Mouse (Mus musculus) stomach, embryonic 15.5 days (tissue): ENCODE results near the gene Cers5. TPM values are rescaled to one million over a fixed set of nuclear protein-coding genes. Genes with fewer than 3 reads are reported as not detected.

Experiments
- ATAC-seq: fragments of 200-750 bp; cut with Nextera tagmentation; 2 replicates; pipeline ENCODE4 v1.8.0; 2017; ENCODE audit warnings: low read depth, moderate number of reproducible peaks, moderate TSS enrichment; ENCODE audit not compliant: insufficient read depth, low FRiP score
- H3K27ac ChIP-seq: fragments of 300-500 bp; sonication (generic); 2 replicates; pipeline ENCODE4 v1.5.1; 2015; ENCODE audit warnings: mild to moderate bottlenecking, inconsistent platforms
- H3K27me3 ChIP-seq: fragments of 300-500 bp; sonication (generic); replicated peaks from 2 replicates; pipeline ENCODE4 v1.6.1; 2015; ENCODE audit warnings: inconsistent platforms
- H3K36me3 ChIP-seq: fragments of 300-500 bp; sonication (generic); 2 replicates; pipeline ENCODE4 v1.6.1; 2015; ENCODE audit warnings: inconsistent platforms
- H3K4me1 ChIP-seq: fragments of 300-500 bp; sonication (generic); 2 replicates; pipeline ENCODE4 v1.6.1; 2015; ENCODE audit warnings: inconsistent platforms
- H3K4me2 ChIP-seq: fragments of 300-500 bp; sonication (generic); 2 replicates; pipeline ENCODE4 v1.6.1; 2015; ENCODE audit warnings: mild to moderate bottlenecking, inconsistent platforms
- H3K4me3 ChIP-seq: fragments of 300-500 bp; sonication (generic); replicated peaks from 2 replicates; pipeline ENCODE4 v1.5.1; 2015; ENCODE audit warnings: inconsistent platforms
- H3K9ac ChIP-seq: fragments of 300-500 bp; sonication (generic); 2 replicates; pipeline ENCODE4 v1.6.1; 2015; ENCODE audit warnings: inconsistent platforms
- H3K9me3 ChIP-seq: fragments of 300-500 bp; sonication (generic); 2 replicates; pipeline ENCODE4 v1.6.1; 2016; ENCODE audit warnings: inconsistent platforms
- WGBS: fragments of 180-500 bp; shearing (Covaris S2); methylation state at CpG from one replicate; pipeline ENCODE4 v1.1.7; 2015; 5-methylcytosine and 5-hydroxymethylcytosine counted together
- polyA plus RNA-seq: library from polyadenylated mRNA; unstranded; fragments of >200 nt; fragmentation: Nextera tagmentation; extraction: Ambion mirVana; gene quantifications from 2 replicates; pipeline ENCODE4 v1.2.1, GENCODE M21; 2015

Gene Cers5
- polyA plus RNA-seq, 1 experiment from 2014 or later: 57.3 TPM

DNA sequence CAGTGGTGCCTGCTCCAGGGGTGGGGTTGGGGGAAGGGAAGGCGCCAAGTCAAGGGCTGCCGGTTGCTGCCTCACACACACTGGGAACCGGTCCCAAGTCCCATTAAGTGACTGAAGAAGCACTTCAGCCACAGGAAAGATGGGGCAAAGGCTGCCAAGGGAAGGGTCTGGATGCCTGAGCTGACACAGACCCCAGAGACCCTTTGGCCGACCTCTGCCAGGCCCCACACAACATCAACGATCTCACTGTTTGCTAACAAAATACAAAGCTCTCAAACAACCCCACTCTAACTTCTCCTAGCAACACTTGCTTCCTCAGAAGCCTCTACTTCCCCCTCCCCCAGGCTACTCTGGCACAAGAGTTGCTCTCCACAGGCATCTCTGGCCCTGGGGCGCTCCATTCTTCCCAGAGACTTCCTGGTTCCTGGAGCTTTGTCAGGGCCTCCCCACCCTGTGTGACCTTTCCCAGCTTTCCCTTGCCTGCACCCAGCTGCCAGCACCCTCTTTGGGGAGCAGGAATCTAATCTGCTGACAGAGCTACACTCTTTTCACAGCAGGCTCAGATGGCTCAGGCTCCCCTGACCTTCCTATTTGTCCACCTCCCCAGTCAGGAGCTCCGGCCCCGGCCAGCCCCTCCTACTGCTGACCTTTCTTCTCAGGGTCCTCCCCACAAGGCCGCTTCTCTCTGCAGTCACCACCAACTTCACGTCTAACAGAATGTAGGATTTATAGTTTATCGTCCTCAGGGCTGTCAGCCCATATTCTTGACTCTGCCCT is 49.0 kb downstream of the Cers5 start:
- Histone ChIP-seq H3K27me3 (no peaks in the 10 kb centered on the region), H3K4me2 (peak overlapping the region; percentile 73), H3K36me3 (peaks cover 12% of the 10 kb centered on the region), H3K9ac (no peak overlapping the region), H3K9me3 (no peaks in the 10 kb centered on the region), H3K4me1 (peaks cover 28% of the 10 kb centered on the region), H3K27ac (peak overlapping the region; percentile 84), H3K4me3 (no peak overlapping the region)
- ATAC-seq: 0 out of 2 replicates have a peak, but pooled peaks have one; percentile 11
- WGBS: 27% methylated on average over 11 of the region's 11 CpGs

DNA sequence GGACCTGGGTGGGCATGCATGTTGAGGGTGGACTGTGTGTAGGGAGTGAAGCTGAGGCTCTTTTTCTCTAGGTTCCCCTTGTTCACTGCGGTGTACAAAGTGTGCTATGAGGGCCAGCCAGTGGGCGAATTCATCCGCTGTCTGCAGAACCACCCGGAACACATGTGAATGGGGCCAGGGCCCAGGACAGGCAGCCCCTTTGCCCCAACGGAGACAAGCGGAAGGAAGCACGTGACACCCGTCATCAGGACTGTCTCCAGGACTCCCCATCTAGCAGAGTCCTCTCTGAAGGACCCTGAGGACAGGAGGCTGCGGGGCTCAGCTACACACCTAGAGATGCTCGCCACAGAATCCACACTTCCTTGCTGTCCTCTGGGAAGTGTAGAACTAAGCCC is 49.6 kb downstream of the Cers5 start:
- Histone ChIP-seq H3K27ac (peak overlapping the region; percentile 84), H3K4me1 (peaks cover 28% of the 10 kb centered on the region), H3K27me3 (no peaks in the 10 kb centered on the region), H3K9ac (no peak overlapping the region), H3K4me3 (no peak overlapping the region), H3K36me3 (peaks cover 6% of the 10 kb centered on the region), H3K9me3 (no peaks in the 10 kb centered on the region), H3K4me2 (no peak overlapping the region; the same call in 1 of the 2 replicates)
- ATAC-seq: no peak
- WGBS: 72% methylated on average over 10 of the region's 10 CpGs

DNA sequence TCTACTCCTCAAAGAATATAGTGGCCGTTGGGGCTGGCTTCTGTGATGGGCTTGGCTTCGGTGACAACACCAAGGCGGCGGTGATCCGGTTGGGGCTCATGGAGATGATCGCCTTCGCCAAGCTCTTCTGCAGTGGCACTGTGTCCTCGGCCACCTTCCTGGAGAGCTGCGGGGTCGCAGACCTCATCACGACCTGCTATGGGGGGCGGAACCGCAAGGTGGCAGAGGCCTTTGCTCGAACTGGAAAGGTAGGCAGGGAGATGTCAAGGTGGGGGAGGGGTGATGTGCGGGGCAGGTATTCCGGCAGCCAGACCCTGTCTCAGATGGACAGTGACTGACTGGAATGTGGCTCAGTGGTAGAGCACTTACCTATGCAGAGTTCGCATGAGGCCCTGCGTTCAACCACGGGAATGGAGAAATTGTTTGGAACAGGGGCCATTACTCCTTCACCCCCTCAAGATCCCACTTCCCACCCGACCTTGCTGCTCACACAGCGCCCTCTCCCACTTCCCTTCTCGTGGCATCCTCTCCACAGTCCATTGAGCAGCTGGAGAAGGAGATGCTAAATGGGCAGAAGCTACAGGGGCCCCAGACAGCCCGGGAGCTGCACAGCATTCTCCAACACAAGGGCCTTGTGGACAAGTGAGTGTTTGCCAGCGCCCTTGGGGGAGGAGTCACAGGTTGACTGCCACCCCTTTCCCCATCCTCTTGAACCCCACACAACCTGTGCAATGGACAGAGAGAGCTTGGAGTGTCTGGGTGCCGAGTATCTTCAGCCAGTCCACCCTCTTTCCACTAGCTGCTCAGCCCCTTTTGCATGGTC is 50.6 kb downstream of the Cers5 start:
- Histone ChIP-seq H3K4me2 (no peak overlapping the region), H3K4me3 (no peak overlapping the region), H3K9me3 (no peaks in the 10 kb centered on the region), H3K27me3 (no peaks in the 10 kb centered on the region), H3K9ac (no peak overlapping the region), H3K4me1 (peaks cover 28% of the 10 kb centered on the region), H3K27ac (no peak overlapping the region), H3K36me3 (no peaks in the 10 kb centered on the region)
- no peak for ATAC-seq
- 77% methylated on average over 25 of the region's 25 CpGs for WGBS

DNA sequence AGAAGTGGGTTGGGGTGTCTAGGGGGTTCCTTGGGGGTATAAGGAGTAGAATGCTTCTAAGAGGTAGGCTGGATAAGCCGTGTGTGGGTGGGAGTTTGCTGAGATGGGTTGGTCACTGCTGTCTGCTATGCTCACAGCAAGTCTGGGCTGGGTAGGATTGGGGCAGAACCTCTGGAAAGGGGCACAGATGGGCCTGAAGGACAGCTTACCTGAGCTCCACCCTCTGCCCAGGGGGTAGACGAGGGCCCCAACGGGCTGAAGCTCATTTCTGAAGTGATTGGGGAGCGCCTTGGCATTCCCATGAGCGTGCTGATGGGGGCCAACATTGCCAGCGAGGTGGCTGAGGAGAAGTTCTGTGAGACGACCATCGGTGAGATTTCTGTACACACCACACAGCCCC is 52.8 kb downstream of the Cers5 start:
- Histone ChIP-seq H3K27ac (no peak overlapping the region), H3K4me1 (peaks cover 28% of the 10 kb centered on the region), H3K27me3 (no peaks in the 10 kb centered on the region), H3K9me3 (no peaks in the 10 kb centered on the region), H3K4me2 (no peak overlapping the region), H3K9ac (no peak overlapping the region), H3K4me3 (no peak overlapping the region), H3K36me3 (no peaks in the 10 kb centered on the region)
- no peak for ATAC-seq
- WGBS: 76% methylated on average over 8 of the region's 8 CpGs

DNA sequence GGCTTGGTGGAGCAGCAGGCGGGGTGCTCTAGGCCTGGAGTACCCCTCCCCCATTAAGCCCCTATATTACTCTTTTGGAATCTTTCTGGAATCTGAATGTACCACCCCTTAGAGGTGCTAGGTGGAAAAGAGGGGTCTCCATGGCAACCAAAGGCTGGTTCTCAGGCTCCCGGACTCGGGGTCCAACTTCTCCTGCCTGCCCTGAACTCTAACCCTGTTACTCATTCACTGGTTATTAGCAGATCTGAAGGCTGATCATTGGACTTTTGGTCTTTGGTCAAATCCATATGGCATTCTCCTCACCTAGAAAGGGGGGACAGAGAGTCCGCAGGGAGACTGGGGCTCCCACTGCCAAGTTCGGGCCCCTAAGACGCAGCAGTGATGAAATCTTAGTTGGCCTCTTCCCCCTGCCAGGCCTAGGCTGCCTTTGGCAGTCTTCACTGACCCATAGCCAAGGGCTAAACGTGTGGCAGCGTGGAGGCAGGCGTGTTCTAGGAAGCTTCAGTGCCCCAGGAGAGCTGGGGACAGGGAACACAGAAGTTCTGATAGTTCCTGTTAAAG is 54.1 kb downstream of the Cers5 start:
- H3K27ac ChIP-seq: no peak overlapping the region
- H3K9me3 ChIP-seq: no peaks in the 10 kb centered on the region
- no peak overlapping the region for H3K9ac ChIP-seq
- 85% methylated on average over 9 of the region's 9 CpGs for WGBS
- H3K4me2 ChIP-seq: no peak overlapping the region
- peaks cover 8% of the 10 kb centered on the region for H3K36me3 ChIP-seq
- H3K4me3 ChIP-seq: no peak overlapping the region
- no peak for ATAC-seq
- H3K4me1 ChIP-seq: peaks cover 15% of the 10 kb centered on the region
- H3K27me3 ChIP-seq: no peaks in the 10 kb centered on the region

DNA sequence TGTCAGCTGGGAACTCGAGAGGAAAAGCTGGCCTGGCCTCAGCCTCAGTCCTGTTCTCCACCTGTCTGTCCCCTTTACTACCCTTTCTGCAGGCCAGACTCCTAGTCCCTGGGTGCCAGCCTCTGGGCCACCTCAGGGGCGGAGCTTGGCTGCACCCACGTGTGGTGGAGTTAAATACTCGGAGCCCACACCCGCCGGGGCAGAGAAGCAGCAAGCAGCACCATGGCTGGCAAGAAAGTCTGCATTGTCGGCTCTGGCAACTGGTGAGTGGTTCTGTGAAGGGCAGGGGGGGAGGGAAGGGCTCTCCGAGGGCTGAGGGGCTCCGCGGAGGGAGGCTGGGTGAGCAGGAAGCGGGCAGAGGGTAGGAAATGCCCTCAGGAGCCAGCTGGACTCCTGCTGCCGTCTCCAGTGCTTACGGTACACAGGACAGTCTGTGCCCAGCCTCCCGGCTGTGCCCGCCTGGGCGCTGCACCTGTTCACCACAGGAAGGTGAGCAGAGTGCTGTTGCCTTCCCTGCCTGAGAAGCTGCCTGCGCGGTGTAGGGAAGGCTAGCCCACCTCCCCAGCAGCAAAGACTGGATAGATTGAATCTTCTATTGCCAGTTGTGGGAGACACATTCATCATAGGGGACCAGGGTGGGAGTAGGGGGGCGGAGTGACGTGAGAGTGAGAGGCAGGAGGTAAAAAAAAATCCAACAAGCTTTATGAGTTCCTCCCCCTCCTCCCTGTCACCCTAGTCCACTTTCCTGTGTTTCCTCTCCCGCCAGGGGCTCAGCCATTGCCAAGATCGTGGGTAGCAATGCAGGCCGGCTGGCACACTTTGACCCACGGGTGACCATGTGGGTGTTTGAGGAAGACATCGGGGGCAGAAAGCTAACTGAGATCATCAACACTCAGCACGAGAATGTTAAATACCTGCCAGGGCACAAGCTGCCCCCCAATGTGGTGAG is 55.0 kb downstream of the Cers5 start, which contains the start of gene Gpd1:
TSS of gene Gpd1 (plus strand) at position 130 of the 949 bp plus-strand sequence.
- H3K27ac ChIP-seq: no peak within 1 kb of the TSS
- H3K27me3 ChIP-seq: no peaks in the 10 kb centered on the region
- H3K4me3 ChIP-seq: no peak within 1 kb of the TSS
- 0 out of 2 replicates have a peak within 1 kb of the TSS, but pooled peaks have one; percentile 5 for H3K4me2 ChIP-seq
- H3K4me1 ChIP-seq: peaks cover 9% of the 10 kb centered on the region
- H3K36me3 ChIP-seq: peaks cover 17% of the 10 kb centered on the region
- no peaks in the 10 kb centered on the region for H3K9me3 ChIP-seq
- H3K9ac ChIP-seq: no peak within 1 kb of the TSS
- 61% methylated on average over 26 of the region's 26 CpGs for WGBS
- no peak for ATAC-seq

DNA sequence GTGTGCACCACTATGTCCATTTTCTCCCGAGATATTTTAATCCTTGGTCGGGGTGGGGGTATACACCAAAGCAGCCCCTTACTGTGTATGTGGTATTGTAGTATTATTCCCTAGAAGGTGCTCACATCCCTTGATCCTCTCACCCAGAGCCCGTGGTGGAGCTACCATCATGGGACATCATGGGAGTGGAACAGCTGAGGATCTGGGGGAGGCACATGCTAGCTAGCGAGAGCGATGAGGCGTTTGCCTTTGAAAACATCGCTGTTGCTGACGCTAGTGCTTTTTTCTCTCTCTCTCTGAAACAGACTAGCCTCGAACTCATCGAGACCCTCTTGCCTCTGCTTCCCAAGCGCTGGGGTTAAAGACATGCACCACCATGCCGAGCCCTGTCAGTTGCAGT is 55.9 kb downstream of the Cers5 start:
- Histone ChIP-seq H3K27me3 (no peaks in the 10 kb centered on the region), H3K4me2 (no peak overlapping the region), H3K9ac (no peak overlapping the region), H3K36me3 (peaks cover 25% of the 10 kb centered on the region), H3K27ac (no peak overlapping the region), H3K4me3 (no peak overlapping the region), H3K9me3 (no peaks in the 10 kb centered on the region), H3K4me1 (peaks cover 10% of the 10 kb centered on the region)
- no peak for ATAC-seq
- WGBS: 82% methylated on average over 12 of the region's 12 CpGs

DNA sequence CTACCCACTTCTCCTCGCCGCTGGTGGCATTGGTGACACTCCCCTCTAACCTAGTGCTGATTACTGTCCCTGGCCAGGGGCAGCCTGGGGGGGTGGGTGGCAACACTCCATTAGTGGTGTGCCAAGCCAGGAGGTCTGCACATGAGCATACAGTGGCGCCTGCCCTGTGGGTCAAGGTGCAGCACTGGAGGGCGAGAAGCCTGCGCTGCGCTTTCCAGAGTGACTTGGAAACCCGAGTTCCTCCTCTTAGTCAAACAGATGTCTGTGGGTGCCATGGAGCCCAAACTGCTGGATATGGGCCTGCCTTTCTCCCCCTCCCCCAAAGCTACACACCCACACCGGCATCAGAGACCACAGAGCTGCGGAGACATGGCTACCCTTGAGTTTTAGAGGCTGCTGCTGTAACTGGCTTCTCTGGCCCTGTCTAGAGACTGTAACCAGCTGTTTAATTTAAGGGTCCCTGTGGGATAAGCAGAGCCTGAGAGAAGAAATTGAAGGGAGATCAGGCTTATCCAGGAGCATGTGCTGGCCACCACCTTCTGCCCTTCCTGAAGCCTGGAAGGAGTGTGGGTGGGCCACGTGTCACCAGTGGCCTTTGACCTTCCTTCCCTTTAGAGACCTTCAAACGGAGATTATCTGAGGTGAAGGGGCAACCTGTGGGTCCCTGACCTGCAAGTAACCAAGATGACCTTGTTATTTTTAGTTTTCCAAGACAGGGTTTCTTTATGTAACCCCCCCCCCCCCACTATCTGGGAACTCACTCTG is 56.5 kb downstream of the Cers5 start:
- WGBS: 61% methylated on average over 11 of the region's 11 CpGs
- H3K9ac ChIP-seq: no peak overlapping the region
- H3K4me2 ChIP-seq: no peak overlapping the region
- ATAC-seq: no peak
- H3K27me3 ChIP-seq: no peaks in the 10 kb centered on the region
- H3K4me1 ChIP-seq: peaks cover 10% of the 10 kb centered on the region
- no peaks in the 10 kb centered on the region for H3K9me3 ChIP-seq
- H3K4me3 ChIP-seq: no peak overlapping the region
- H3K36me3 ChIP-seq: peaks cover 32% of the 10 kb centered on the region
- H3K27ac ChIP-seq: no peak overlapping the region

DNA sequence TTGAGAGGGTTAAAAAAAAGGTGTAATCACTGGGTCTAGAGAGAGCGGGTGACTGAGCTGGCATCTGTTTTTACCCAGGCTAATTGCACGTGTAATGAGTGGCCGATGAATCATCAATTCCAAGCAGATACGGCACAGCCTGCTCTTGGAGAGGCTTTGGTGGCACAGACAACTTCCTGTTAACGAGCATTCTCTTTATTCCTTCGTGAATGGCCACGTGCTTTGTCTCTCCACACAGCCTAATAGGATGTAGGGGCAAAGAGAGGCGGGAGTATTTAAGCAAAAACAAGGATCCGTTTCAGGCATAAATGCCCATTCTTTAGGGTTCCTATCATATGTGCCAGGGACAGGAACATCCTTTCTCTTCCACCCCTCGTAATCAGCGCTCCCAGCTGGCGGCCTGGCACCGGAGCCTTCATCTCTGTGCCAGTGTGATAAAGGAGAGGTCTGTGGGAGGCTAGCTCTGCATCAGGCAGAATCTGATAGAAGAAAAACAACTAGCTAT is 57.3 kb downstream of the Cers5 start:
- 78% methylated on average over 13 of the region's 13 CpGs for WGBS
- no peak for ATAC-seq
- no peaks in the 10 kb centered on the region for H3K9me3 ChIP-seq
- H3K4me3 ChIP-seq: no peak overlapping the region
- H3K9ac ChIP-seq: no peak overlapping the region
- H3K27me3 ChIP-seq: no peaks in the 10 kb centered on the region
- H3K4me1 ChIP-seq: peaks cover 10% of the 10 kb centered on the region
- H3K4me2 ChIP-seq: no peak overlapping the region
- H3K36me3 ChIP-seq: peaks cover 39% of the 10 kb centered on the region
- H3K27ac ChIP-seq: no peak overlapping the region

DNA sequence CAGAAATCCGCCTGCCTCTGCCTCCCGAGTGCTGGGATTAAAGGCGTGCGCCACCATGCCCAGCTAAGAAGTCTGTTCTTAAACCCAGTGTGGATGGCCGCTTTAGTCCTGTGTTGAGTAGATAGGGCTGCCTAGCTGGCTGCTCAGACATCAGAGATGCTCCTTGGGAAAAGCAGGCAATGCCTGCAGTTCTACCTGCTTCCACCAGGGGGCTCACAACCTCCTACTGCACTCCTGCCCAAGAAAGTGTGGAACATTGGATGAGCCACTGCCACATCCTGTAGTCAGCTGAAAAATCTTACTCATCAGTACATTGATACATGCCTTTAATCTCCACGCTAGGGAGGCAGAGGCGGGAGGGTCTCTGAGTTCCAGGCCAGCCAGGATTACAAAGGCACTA is 57.8 kb downstream of the Cers5 start:
- 51% methylated on average over 7 of the region's 7 CpGs for WGBS
- H3K4me1 ChIP-seq: peaks cover 10% of the 10 kb centered on the region

More for the DNA sequence above, 57.8 kb downstream of the Cers5 start:
- Histone ChIP-seq H3K36me3 (peaks cover 43% of the 10 kb centered on the region), H3K27ac (no peak overlapping the region), H3K9ac (no peak overlapping the region), H3K4me3 (no peak overlapping the region), H3K27me3 (no peaks in the 10 kb centered on the region), H3K4me2 (no peak overlapping the region), H3K9me3 (no peaks in the 10 kb centered on the region)
- ATAC-seq: no peak
